Mouse (Mus musculus): Measurements from ENCODE around the gene Smad9.

Gene Smad9

DNA sequence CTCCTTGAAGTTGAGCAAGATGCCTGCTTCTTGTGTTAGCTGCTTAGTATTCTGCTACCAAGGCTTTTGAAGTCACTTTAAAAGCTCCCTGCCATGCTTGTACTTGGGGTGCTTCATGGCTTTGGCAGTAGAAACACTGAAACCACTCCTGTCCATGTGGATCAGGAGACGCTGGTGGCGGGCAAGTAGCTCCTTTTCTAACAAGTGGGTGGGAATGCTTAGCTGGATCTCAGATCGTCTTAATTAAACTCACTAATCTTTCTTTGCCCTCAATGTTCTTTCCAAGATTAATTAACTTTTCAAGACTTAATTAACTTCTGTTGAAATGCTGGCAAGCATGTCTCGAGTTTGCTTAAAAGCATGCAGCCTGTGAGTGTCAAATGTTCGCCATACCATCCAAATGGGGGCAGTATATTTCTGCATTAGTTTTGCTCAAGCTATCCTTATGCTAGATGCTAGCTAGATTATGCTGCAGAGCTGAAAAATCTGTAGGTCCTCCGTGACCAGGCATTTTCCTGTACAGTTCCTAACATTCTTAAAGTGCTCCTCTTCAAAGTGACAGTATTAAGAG is 58.1 kb downstream of the Smad9 start:
- DNase-seq: no peak

- no peak for DNase-seq
Observed at GRCm38 (mm10) chr3:54814622-54815021, 59.2 kb downstream of the Smad9 start.

DNA sequence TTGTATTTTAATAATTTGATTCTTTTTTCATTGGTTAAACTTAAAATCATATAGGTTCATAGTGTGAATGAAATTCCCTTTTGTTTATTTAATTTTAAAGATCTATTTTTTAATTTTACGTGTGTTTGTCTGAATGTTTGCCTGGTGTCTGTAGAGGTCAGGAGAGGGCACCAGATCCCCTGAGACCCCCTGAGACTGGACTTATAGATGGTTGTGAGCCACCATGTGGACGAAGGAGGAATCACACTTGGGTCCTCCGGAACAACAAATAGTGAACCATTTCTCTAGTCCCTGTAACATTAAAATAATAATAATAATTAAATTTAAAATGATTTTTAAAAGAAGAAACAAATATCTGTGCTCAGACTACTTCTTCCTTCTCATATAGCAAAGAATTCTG is 59.9 kb downstream of the Smad9 start:
- DNase-seq: no peak

DNA sequence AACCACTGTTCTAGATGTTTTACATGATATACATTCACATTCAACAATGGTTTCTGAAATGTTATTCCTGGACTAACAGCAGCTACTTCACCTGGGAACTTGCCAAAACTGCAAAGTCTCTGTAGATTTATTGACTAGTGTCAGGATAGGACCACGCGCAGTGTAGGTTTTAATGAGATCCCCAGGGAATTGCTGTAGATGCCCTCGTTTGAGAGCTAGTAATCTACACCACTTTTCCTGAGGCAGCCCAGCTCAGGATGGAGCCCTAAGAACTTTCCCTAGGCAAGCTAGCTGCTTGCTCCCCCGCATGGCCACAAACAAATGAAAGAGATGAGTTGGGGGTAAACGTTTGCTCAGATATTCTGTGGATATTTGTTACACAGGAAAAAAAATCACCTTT is 67.1 kb downstream of the Smad9 start:
- no peak for DNase-seq

DNA sequence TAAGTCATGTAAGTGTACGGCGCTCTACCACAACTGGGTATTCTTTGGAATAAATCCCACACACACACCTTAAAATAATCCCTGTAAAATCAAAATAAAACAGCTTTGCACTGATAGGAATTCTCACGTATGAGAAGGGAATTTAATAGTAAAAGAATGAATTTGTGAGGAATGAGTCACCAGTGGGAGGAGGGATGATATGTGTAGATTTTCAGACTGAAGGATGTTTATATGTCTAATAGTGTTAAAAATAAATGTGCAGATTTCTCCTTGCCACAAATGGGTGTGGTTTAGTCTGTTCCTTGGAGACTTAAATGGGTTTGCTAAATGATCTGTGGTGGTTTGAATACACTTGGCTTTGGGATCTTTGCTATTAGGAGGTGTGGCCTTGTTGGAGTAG is 77.1 kb downstream of the Smad9 start:
- no peak for DNase-seq

- no peak for DNase-seq
Observed at GRCm38 (mm10) chr3:54835421-54835820, 80.0 kb downstream of the Smad9 start.

Measured in cerebellum, adult 11-12 months (tissue).